Mouse (Mus musculus): ENCODE results near the gene Bola1. TPM values are rescaled to one million over a fixed set of nuclear protein-coding genes. Genes with fewer than 3 reads are reported as not detected.

Bola1 gene
- total and polyA plus RNA-seq, 3 experiments: 22.6 to 36.0 (median 28.7) TPM

DNA sequence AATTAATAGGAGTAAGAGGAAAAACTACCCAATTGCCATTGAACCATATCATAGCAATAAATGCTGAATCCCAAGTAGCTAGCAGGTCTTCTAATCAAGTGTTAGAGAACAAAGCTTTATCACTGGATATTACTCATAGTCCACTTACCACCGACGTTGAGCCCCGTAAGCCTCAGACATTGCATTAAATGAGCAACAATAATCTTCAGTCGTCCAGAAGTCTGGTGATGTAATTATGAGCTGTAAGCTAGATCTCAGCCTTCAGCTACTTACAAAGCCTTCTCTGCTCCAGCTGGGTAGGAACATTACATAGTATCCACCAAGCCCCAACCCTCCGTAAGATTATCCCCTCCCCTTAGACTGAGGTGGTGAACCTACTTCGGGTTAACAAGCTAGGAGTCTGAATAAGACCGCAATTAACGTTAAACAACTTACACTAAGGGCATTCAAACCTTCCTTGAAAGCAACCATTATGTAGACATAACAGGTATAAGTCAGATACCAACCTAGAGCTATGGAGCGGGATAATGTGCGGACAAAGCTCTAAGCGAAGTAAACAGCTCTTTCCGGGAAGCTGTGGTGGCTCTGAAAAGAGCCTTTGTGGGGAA is 18.5 kb upstream of the Bola1 start:
- no peak overlapping the region for H3K4me3 ChIP-seq
- no peak for TF ChIP-seq CTCF (IDR thresholded peaks at IDR 0.05)
- no peak for TF ChIP-seq POLR2A (IDR thresholded peaks at IDR 0.05; ENCODE audit: insufficient read depth, low read depth, low read length)
- TF ChIP-seq EP300 (IDR thresholded peaks at IDR 0.05; ENCODE audit: insufficient read depth, low read depth, low read length): no peak
- WGBS: 13% methylated on average over 12 of the region's 12 CpGs
- intact Hi-C loops (cut with DNase I): loop anchor here (2.0 kb wide), 1 partner anchor 15 kb away; no protein-coding TSS in a partner anchor
- no peak overlapping the region for H3K9ac ChIP-seq (ENCODE audit: low read depth, low read length)
- H3K79me2 ChIP-seq (replicated peaks; ENCODE audit: control insufficient read depth, insufficient read depth, low read length): no peaks in the 10 kb centered on the region
- peaks cover 4% of the 10 kb centered on the region for H3K4me1 ChIP-seq (ENCODE audit: control insufficient read depth, insufficient read depth, low read length)
- DNase-seq: no peak
- H3K36me3 ChIP-seq (ENCODE audit: control insufficient read depth, insufficient read depth, low read length): peaks cover 2% of the 10 kb centered on the region; the same call in 1 of the 2 replicates
- no peaks in the 10 kb centered on the region for H3K27me3 ChIP-seq (ENCODE audit: control insufficient read depth, insufficient read depth, low read length)
- no peak overlapping the region for H3K27ac ChIP-seq

DNA sequence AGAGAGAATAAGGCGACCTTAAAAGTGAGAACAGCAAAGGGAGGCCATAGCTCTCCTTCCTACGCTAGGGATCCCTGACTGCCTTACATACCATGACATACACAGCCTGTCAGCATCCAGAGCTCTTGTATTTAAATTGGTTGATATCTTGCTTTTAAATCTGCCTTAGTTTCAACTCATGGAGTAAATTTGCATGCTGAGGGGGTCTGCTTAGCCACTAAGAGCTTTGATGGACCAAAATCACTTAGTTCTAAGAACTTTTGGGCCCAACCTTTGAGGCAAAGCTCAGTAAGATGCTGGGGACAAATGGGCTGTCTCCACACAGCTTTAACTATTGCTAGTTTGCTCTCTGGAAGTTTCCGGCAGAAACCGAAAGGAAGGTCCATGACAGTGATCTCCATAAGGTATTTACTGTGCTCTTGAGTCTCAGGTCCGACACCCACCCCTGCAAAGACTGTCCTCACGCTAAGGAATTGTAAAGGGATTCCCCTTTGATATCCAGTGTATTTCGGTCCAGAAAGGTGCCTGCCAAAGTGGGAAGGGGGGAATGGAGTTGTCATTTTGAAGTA is 17.9 kb upstream of the Bola1 start:
- intact Hi-C loops (cut with DNase I): loop anchor here (2.0 kb wide), 1 partner anchor 15 kb away; no protein-coding TSS in a partner anchor
- WGBS: 62% methylated on average over 7 of the region's 7 CpGs
- H3K27me3 ChIP-seq (ENCODE audit: control insufficient read depth, insufficient read depth, low read length): no peaks in the 10 kb centered on the region

DNA sequence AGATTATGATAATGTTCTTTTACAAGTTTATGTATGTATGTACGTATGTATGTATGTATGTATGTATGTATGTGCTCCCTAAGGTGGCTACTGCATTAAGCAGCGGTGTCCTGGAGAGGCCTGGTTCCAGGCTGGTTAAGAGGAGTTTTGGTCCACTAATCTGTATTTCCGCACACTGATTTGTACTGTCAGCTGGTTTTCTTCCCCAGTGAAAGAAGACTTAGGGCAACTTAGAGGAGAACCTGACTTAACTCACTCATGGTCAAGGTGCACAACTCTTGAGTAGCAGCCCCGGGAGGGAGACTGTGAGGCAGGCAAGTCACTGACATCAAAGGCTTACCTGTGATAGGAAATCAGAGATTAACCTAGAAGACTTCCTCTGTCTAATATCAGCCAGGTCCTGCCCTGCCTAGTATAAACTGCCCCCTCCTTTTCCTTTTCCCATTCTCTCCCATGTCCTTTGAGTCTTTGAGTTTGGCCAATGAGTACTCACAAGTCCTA is 17.4 kb upstream of the Bola1 start:
- intact Hi-C loops (cut with DNase I): loop anchor here (2.0 kb wide), 1 partner anchor 14 kb away; no protein-coding TSS in a partner anchor
- H3K27ac ChIP-seq: no peak overlapping the region
- no peak for DNase-seq
- peaks cover 1% of the 10 kb centered on the region for H3K4me1 ChIP-seq (ENCODE audit: control insufficient read depth, insufficient read depth, low read length)
- no peak overlapping the region for H3K4me3 ChIP-seq
- whole genome bisulfite sequencing: 82% methylated on average over 4 of the region's 4 CpGs
- H3K9ac ChIP-seq (ENCODE audit: low read depth, low read length): no peak overlapping the region
- H3K36me3 ChIP-seq (ENCODE audit: control insufficient read depth, insufficient read depth, low read length): peaks cover 2% of the 10 kb centered on the region; the same call in 1 of the 2 replicates
- no peaks in the 10 kb centered on the region for H3K27me3 ChIP-seq (ENCODE audit: control insufficient read depth, insufficient read depth, low read length)
- H3K79me2 ChIP-seq (replicated peaks; ENCODE audit: control insufficient read depth, insufficient read depth, low read length): no peaks in the 10 kb centered on the region
- no peak for TF ChIP-seq CTCF (IDR thresholded peaks at IDR 0.05)
- no peak for TF ChIP-seq POLR2A (IDR thresholded peaks at IDR 0.05; ENCODE audit: insufficient read depth, low read depth, low read length)
- TF ChIP-seq EP300 (IDR thresholded peaks at IDR 0.05; ENCODE audit: insufficient read depth, low read depth, low read length): no peak

More for the DNA sequence above, 17.9 kb upstream of the Bola1 start:
- H3K79me2 ChIP-seq (replicated peaks; ENCODE audit: control insufficient read depth, insufficient read depth, low read length): no peaks in the 10 kb centered on the region
- H3K4me3 ChIP-seq: no peak overlapping the region
- H3K36me3 ChIP-seq (ENCODE audit: control insufficient read depth, insufficient read depth, low read length): peaks cover 2% of the 10 kb centered on the region; the same call in 1 of the 2 replicates
- no peak overlapping the region for H3K27ac ChIP-seq
- H3K4me1 ChIP-seq (ENCODE audit: control insufficient read depth, insufficient read depth, low read length): peaks cover 3% of the 10 kb centered on the region
- no peak overlapping the region for H3K9ac ChIP-seq (ENCODE audit: low read depth, low read length)
- TF ChIP-seq EP300 (IDR thresholded peaks at IDR 0.05; ENCODE audit: insufficient read depth, low read depth, low read length) (no peak), POLR2A (IDR thresholded peaks at IDR 0.05; ENCODE audit: insufficient read depth, low read depth, low read length) (no peak), CTCF (IDR thresholded peaks at IDR 0.05) (no peak)
- DNase-seq: no peak

DNA sequence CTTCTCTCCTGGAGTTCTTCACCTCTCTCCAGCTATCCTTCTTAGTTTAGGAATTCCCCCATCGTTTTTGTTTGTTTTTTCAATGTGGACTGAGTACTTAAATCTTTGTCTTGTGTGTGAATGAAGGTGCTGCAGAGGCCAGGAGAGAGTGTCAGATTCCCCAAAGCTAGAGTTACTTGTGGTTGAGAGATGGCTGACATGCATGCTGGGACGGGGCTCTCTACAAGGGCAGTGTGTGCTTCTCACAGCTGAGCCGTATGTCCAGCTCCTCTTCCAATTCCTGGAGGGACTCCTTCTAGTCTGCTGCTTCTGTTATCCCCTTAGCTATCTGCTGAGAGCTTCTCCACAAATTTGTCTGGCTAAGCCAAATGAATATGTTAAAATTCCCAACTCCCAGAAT is 16.3 kb upstream of the Bola1 start:
- WGBS: 65% methylated on average over 3 of the region's 3 CpGs
- no peaks in the 10 kb centered on the region for H3K79me2 ChIP-seq (replicated peaks; ENCODE audit: control insufficient read depth, insufficient read depth, low read length)
- H3K4me1 ChIP-seq (ENCODE audit: control insufficient read depth, insufficient read depth, low read length): peaks cover 1% of the 10 kb centered on the region
- TF ChIP-seq POLR2A (IDR thresholded peaks at IDR 0.05; ENCODE audit: insufficient read depth, low read depth, low read length) (no peak), EP300 (IDR thresholded peaks at IDR 0.05; ENCODE audit: insufficient read depth, low read depth, low read length) (no peak), CTCF (IDR thresholded peaks at IDR 0.05) (no peak)
- no peaks in the 10 kb centered on the region for H3K27me3 ChIP-seq (ENCODE audit: control insufficient read depth, insufficient read depth, low read length)
- intact Hi-C loops (cut with DNase I): loop anchor here (2.0 kb wide), 1 partner anchor 13 kb away; no protein-coding TSS in a partner anchor
- H3K4me3 ChIP-seq: no peak overlapping the region
- H3K36me3 ChIP-seq (ENCODE audit: control insufficient read depth, insufficient read depth, low read length): peaks cover 2% of the 10 kb centered on the region; the same call in 1 of the 2 replicates
- no peak overlapping the region for H3K9ac ChIP-seq (ENCODE audit: low read depth, low read length)
- H3K27ac ChIP-seq: no peak overlapping the region
- DNase-seq: no peak

DNA sequence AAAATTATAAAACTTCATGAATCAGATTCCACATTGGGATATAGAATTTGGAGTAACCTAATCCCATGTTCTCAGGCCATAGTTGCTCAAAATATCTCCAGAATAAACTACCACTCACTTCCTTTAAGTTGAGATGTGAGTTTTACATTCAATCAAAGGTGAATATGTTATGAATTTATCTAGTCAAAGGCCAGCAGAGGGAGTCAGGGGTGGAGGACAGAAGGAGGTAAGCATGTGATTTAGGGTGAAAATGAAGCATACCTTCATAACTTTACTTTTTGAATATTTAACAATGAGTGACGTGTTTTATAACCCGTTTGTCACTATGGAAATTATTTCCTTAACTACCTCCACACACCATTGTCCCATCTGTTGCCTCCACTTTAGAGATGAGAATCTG is 15.4 kb upstream of the Bola1 start:
- Histone ChIP-seq H3K27me3 (ENCODE audit: control insufficient read depth, insufficient read depth, low read length) (no peaks in the 10 kb centered on the region), H3K9ac (ENCODE audit: low read depth, low read length) (no peak overlapping the region), H3K4me3 (no peak overlapping the region), H3K4me1 (ENCODE audit: control insufficient read depth, insufficient read depth, low read length) (no peaks in the 10 kb centered on the region; the same call in 1 of the 2 replicates), H3K79me2 (replicated peaks; ENCODE audit: control insufficient read depth, insufficient read depth, low read length) (no peaks in the 10 kb centered on the region), H3K36me3 (ENCODE audit: control insufficient read depth, insufficient read depth, low read length) (no peaks in the 10 kb centered on the region), H3K27ac (no peak overlapping the region)
- TF ChIP-seq CTCF (IDR thresholded peaks at IDR 0.05) (no peak), EP300 (IDR thresholded peaks at IDR 0.05; ENCODE audit: insufficient read depth, low read depth, low read length) (no peak), POLR2A (IDR thresholded peaks at IDR 0.05; ENCODE audit: insufficient read depth, low read depth, low read length) (no peak)
- no peak for DNase-seq
- 87% methylated on average over 2 of the region's 2 CpGs for WGBS
- intact Hi-C loops (cut with DNase I): loop anchor here (5.0 kb wide), 1 partner anchor 168 kb away; no protein-coding TSS in a partner anchor

DNA sequence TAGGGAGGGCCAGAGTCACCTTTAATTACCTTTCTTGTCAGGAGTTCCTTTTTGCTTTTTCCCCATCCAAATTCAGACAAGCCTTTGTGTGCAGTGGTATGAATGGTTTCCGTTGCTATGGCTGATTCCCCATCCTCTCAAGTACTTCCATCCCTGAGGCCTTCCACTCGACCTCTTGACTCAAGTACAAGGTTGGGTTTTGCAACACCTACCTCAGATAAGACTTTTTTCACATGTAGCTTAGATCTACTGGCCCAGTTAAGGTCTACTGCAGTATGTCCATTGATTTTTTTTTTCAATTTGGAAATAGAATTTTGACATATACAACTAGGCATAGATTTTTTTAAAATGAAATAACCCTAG is 12.2 kb upstream of the Bola1 start:
- no peak overlapping the region for H3K4me3 ChIP-seq
- no peaks in the 10 kb centered on the region for H3K36me3 ChIP-seq (ENCODE audit: control insufficient read depth, insufficient read depth, low read length)
- no peak for DNase-seq
- 37% methylated on average over 2 of the region's 2 CpGs for WGBS
- no peaks in the 10 kb centered on the region; the same call in 1 of the 2 replicates for H3K4me1 ChIP-seq (ENCODE audit: control insufficient read depth, insufficient read depth, low read length)
- H3K79me2 ChIP-seq (replicated peaks; ENCODE audit: control insufficient read depth, insufficient read depth, low read length): no peaks in the 10 kb centered on the region
- H3K27me3 ChIP-seq (ENCODE audit: control insufficient read depth, insufficient read depth, low read length): no peaks in the 10 kb centered on the region
- H3K27ac ChIP-seq: peak overlapping the region; percentile 47; the same call in 1 of the 2 replicates
- H3K9ac ChIP-seq (ENCODE audit: low read depth, low read length): no peak overlapping the region
- no peak for TF ChIP-seq EP300 (IDR thresholded peaks at IDR 0.05; ENCODE audit: insufficient read depth, low read depth, low read length)
- no peak for TF ChIP-seq CTCF (IDR thresholded peaks at IDR 0.05)
- TF ChIP-seq POLR2A (IDR thresholded peaks at IDR 0.05; ENCODE audit: insufficient read depth, low read depth, low read length): no peak
- intact Hi-C loops (cut with DNase I): loop anchor here (5.0 kb wide), 1 partner anchor 164 kb away; no protein-coding TSS in a partner anchor

Data from heart, adult 2 months (tissue).